Mouse (Mus musculus) intestine, embryonic 14.5 days (tissue): Measurements from ENCODE around the gene Pcdh9. TPM values are rescaled to one million over a fixed set of nuclear protein-coding genes. Genes with fewer than 3 reads are reported as not detected.

Experiments
- ATAC-seq: fragments of 200-750 bp; cut with Nextera tagmentation; replicated peaks from 2 replicates; pipeline ENCODE4 v1.8.0; 2017; ENCODE audit warnings: low read depth, moderate number of reproducible peaks, moderate TSS enrichment, moderate library complexity; ENCODE audit not compliant: low FRiP score, low TSS enrichment
- DNase-seq: peaks from one replicate; pipeline ENCODE4 v3.0.0-alpha.2; 2018; ENCODE audit warnings: low spot score
- H3K27ac ChIP-seq: fragments of 300-500 bp; sonication (generic); 2 replicates; pipeline ENCODE4 v1.5.1; 2014; ENCODE audit warnings: low read depth, mild to moderate bottlenecking, control low read depth
- H3K27me3 ChIP-seq: fragments of 300-500 bp; sonication (generic); replicated peaks from 2 replicates; pipeline ENCODE4 v1.6.1; 2014; ENCODE audit warnings: low read length, control low read depth; ENCODE audit not compliant: control insufficient read depth, insufficient read depth
- H3K36me3 ChIP-seq: fragments of 300-500 bp; sonication (generic); 2 replicates; pipeline ENCODE4 v1.6.1; 2014; ENCODE audit warnings: low read length, control low read depth; ENCODE audit not compliant: control insufficient read depth, insufficient read depth
- H3K4me1 ChIP-seq: fragments of 300-500 bp; sonication (generic); replicated peaks from 2 replicates; pipeline ENCODE4 v1.6.1; 2014; ENCODE audit warnings: low read length, control low read depth, mixed read lengths; ENCODE audit not compliant: control insufficient read depth, insufficient read depth
- H3K4me2 ChIP-seq: fragments of 300-500 bp; sonication (generic); 2 replicates; pipeline ENCODE4 v1.6.1; 2014; ENCODE audit warnings: low read length
- H3K4me3 ChIP-seq: fragments of 300-500 bp; sonication (generic); 2 replicates; pipeline ENCODE4 v1.5.1; 2014; ENCODE audit warnings: low read depth, low read length, control low read depth, mixed read lengths
- H3K9ac ChIP-seq: fragments of 300-500 bp; sonication (generic); 2 replicates; pipeline ENCODE4 v1.6.1; 2014; ENCODE audit warnings: mild to moderate bottlenecking, low read length
- H3K9me3 ChIP-seq: fragments of 300-500 bp; sonication (generic); 2 replicates; pipeline ENCODE4 v1.6.1; 2016; ENCODE audit warnings: low read length, control low read depth; ENCODE audit not compliant: control insufficient read depth
- WGBS: fragments of 180-500 bp; shearing (Covaris S2); extraction: QIAGEN DNeasy Blood & Tissue Kit; methylation state at CpG from one replicate; pipeline ENCODE4 v1.1.7; 2014; 5-methylcytosine and 5-hydroxymethylcytosine counted together
- polyA plus RNA-seq: library from polyadenylated mRNA; unstranded; fragments of >200 nt; fragmentation: Nextera tagmentation; extraction: Ambion mirVana; gene quantifications from 2 replicates; pipeline ENCODE4 v1.2.1, GENCODE M21; 2014

Pcdh9 gene
- polyA plus RNA-seq, 1 experiment from 2014 or later = 23.3 TPM

DNA sequence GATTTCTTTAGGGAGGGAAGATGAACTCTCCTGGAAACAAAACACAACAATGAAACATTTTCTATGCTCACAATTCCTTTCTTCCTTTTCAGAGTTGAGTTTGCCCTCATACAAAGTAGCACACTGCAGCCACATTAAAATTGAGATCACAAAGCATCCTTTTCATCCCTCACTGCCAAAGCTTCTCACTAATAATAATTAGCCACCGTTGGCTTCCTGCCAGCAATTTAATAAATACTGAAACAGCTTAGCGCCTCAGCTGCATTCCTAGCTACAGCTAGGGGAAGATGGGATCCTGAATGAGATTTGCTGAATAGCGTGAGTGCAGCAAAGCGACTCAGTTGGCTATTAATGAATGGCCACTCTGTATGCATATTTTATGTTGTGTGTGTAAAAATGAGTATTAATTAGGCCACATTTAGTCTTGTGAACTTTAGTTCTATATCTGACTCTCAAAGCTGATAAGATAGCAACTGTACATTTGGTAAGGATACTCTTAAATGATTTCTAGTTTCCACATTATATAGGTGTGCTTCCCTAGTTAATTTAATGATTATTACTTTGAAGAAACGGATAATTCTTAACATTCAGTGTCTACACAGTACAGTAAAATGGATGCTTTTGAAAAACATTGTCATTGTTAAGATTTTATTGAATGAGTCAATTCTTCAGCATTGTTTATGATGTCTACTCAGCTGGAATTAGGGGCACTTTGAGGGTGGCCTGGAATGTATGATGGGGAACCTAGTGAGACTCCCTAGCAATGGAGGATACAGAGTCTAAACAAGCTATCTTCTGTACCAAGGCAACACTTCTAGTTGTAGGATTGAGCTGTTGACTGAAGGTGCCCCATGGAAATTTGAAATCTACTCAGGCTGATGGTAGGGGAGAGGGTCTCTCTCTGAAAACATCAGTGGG is 881.1 kb downstream of the Pcdh9 start:
- no peak for ATAC-seq
- no peaks in the 10 kb centered on the region for H3K36me3 ChIP-seq
- no peak overlapping the region for H3K27ac ChIP-seq
- no peak overlapping the region for H3K9ac ChIP-seq
- no peak for DNase-seq
- 72% methylated on average over 5 of the region's 5 CpGs for WGBS
- H3K4me2 ChIP-seq = no peak overlapping the region
- H3K4me1 ChIP-seq = no peaks in the 10 kb centered on the region
- H3K27me3 ChIP-seq = no peaks in the 10 kb centered on the region
- no peak overlapping the region for H3K4me3 ChIP-seq
- no peaks in the 10 kb centered on the region for H3K9me3 ChIP-seq
